Mouse (Mus musculus): ENCODE data around the gene Trio.

- TF ChIP-seq POLR2A (IDR thresholded peaks at IDR 0.05; ENCODE audit: low read depth, low read length) (no peak), CTCF (IDR thresholded peaks at IDR 0.05; ENCODE audit: extremely low read depth, insufficient read depth, insufficient read length, insufficient replicate concordance) (peak; percentile 56; the same call in 1 of the 2 replicates)
Measured at GRCm38 (mm10) chr15:27919540-27919939, 106.1 kb downstream of the Trio start.
